Mouse (Mus musculus): ENCODE results near the gene Slc25a25.

The Slc25a25 gene

GRCm38 (mm10) chr2:32407144-32407824 lies 44.0 kb downstream of the Slc25a25 start:
- no peak for TF ChIP-seq GATA4 (IDR thresholded peaks at IDR 0.05; ENCODE audit: insufficient replicate concordance, low read length)

GRCm38 (mm10) chr2:32404663-32405062 lies 46.6 kb downstream of the Slc25a25 start:
- no peak for TF ChIP-seq GATA4 (IDR thresholded peaks at IDR 0.05; ENCODE audit: insufficient replicate concordance, low read length)

GRCm38 (mm10) chr2:32396695-32397094 lies 54.5 kb downstream of the Slc25a25 start:
- TF ChIP-seq GATA4 (IDR thresholded peaks at IDR 0.05; ENCODE audit: insufficient replicate concordance, low read length): no peak

GRCm38 (mm10) chr2:32395946-32396621 lies 55.2 kb downstream of the Slc25a25 start:
- TF ChIP-seq GATA4 (IDR thresholded peaks at IDR 0.05; ENCODE audit: insufficient replicate concordance, low read length): no peak

GRCm38 (mm10) chr2:32395484-32395945 lies 55.7 kb downstream of the Slc25a25 start, which contains the start of gene Ptges2:
Gene Ptges2 (plus strand): TSS chr2:32395896.
- no peak for TF ChIP-seq GATA4 (IDR thresholded peaks at IDR 0.05; ENCODE audit: insufficient replicate concordance, low read length)

- no peak for TF ChIP-seq GATA4 (IDR thresholded peaks at IDR 0.05; ENCODE audit: insufficient replicate concordance, low read length)
These were observed 56.3 kb downstream of the Slc25a25 start for GRCm38 (mm10) chr2:32394973-32395372.

GRCm38 (mm10) chr2:32392063-32392462 lies 59.2 kb downstream of the Slc25a25 start:
- no peak for TF ChIP-seq GATA4 (IDR thresholded peaks at IDR 0.05; ENCODE audit: insufficient replicate concordance, low read length)

- TF ChIP-seq GATA4 (IDR thresholded peaks at IDR 0.05; ENCODE audit: insufficient replicate concordance, low read length): no peak
These were observed 60.4 kb downstream of the Slc25a25 start for GRCm38 (mm10) chr2:32390871-32391270.

GRCm38 (mm10) chr2:32389157-32389556 lies 62.1 kb downstream of the Slc25a25 start:
- no peak for TF ChIP-seq GATA4 (IDR thresholded peaks at IDR 0.05; ENCODE audit: insufficient replicate concordance, low read length)

- TF ChIP-seq GATA4 (IDR thresholded peaks at IDR 0.05; ENCODE audit: insufficient replicate concordance, low read length): no peak
These were observed 63.3 kb downstream of the Slc25a25 start, which contains the start of gene Lcn2 for GRCm38 (mm10) chr2:32387706-32388490. Gene Lcn2 (minus strand): TSS chr2:32388252.

GRCm38 (mm10) chr2:32382689-32383088 lies 68.6 kb downstream of the Slc25a25 start:
- TF ChIP-seq GATA4 (IDR thresholded peaks at IDR 0.05; ENCODE audit: insufficient replicate concordance, low read length): no peak

- no peak for TF ChIP-seq GATA4 (IDR thresholded peaks at IDR 0.05; ENCODE audit: insufficient replicate concordance, low read length)
These were observed 69.4 kb downstream of the Slc25a25 start, which contains the start of gene 1110008P14Rik for GRCm38 (mm10) chr2:32381775-32382223. Gene 1110008P14Rik (minus strand): TSS chr2:32381938.

- TF ChIP-seq GATA4 (IDR thresholded peaks at IDR 0.05; ENCODE audit: insufficient replicate concordance, low read length): no peak
These were observed 70.0 kb downstream of the Slc25a25 start for GRCm38 (mm10) chr2:32381141-32381774.

GRCm38 (mm10) chr2:32380001-32380500 lies 71.2 kb downstream of the Slc25a25 start:
- no peak for TF ChIP-seq GATA4 (IDR thresholded peaks at IDR 0.05; ENCODE audit: insufficient replicate concordance, low read length)

GRCm38 (mm10) chr2:32376963-32377362 lies 74.3 kb downstream of the Slc25a25 start:
- TF ChIP-seq GATA4 (IDR thresholded peaks at IDR 0.05; ENCODE audit: insufficient replicate concordance, low read length): no peak

All from liver, adult (tissue).